Mouse (Mus musculus) erythroblast, embryonic 14.5 days (primary cell): ENCODE measurements around the gene Rsrp1. TPM values are rescaled to one million over a fixed set of nuclear protein-coding genes. Genes with fewer than 3 reads are reported as not detected.
"Not testable (repeated sequence)": the region's sequence is repeated elsewhere in the genome, so short reads cannot be mapped to it uniquely, and the experiment has no call there.

Source experiments
- H3K27me3 ChIP-seq: 2 replicates; pipeline ENCODE4 v1.6.1; 2012; ENCODE audit warnings: inconsistent platforms; ENCODE audit not compliant: control insufficient read depth
- H3K36me3 ChIP-seq: 2 replicates; pipeline ENCODE4 v1.6.1; 2012; ENCODE audit warnings: mild to moderate bottlenecking, inconsistent platforms; ENCODE audit not compliant: control insufficient read depth
- H3K4me1 ChIP-seq: 2 replicates; pipeline ENCODE4 v1.6.1; 2012; ENCODE audit warnings: inconsistent platforms; ENCODE audit not compliant: control insufficient read depth
- H3K4me3 ChIP-seq: replicated peaks from 2 replicates; pipeline ENCODE3; 2012; ENCODE audit warnings: moderate library complexity, mild to moderate bottlenecking, inconsistent platforms
- H3K9me3 ChIP-seq: 2 replicates; pipeline ENCODE4 v1.6.1; 2012; ENCODE audit warnings: low read length, inconsistent platforms, mixed read lengths; ENCODE audit not compliant: control insufficient read depth
- GATA1 ChIP-seq: IDR thresholded peaks from 2 replicates; pipeline ENCODE4 v1.6.1; 2012; ENCODE audit warnings: low read length, inconsistent platforms, mixed read lengths
- TAL1 ChIP-seq: IDR thresholded peaks from 3 replicates; pipeline ENCODE4 v1.6.1; 2012; ENCODE audit warnings: low read length, inconsistent platforms, mixed read lengths
- polyA plus RNA-seq: library from polyadenylated mRNA; stranded (reverse); fragments of >175 nt; gene quantifications from 2 replicates; pipeline ENCODE4 v1.2.3, GENCODE M21; 2012

Rsrp1 gene
- polyA plus RNA-seq, 1 experiment = 62.6 TPM

DNA sequence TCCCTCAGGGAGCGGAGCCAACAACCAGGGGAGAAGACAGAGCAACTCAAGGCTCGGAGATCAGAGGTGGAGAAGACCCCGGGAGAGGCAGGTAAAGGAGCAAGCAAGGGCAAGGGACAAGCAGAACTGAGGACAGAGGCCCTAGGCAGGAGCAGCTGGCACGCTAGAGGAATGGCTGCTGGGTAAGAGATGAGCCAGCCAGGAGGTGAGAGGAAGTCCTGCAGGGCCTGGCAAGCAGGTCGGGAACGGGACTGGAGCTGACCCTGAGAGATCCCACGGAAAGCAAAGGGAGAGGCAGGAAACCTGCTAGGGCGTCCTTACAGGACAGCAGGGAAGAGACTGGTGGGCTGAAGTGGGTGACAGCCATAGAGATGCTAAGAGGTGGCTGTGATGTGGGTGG lies 22.3 kb upstream of the Rsrp1 start:
- peaks cover 7% of the 10 kb centered on the region for H3K4me1 ChIP-seq
- H3K9me3 ChIP-seq = no peaks in the 10 kb centered on the region
- TF ChIP-seq GATA1 (no peak), TAL1 (no peak)
- peaks cover 99% of the 10 kb centered on the region for H3K36me3 ChIP-seq
- H3K4me3 ChIP-seq = no peak overlapping the region
- no peaks in the 10 kb centered on the region; the same call in 1 of the 2 replicates for H3K27me3 ChIP-seq

DNA sequence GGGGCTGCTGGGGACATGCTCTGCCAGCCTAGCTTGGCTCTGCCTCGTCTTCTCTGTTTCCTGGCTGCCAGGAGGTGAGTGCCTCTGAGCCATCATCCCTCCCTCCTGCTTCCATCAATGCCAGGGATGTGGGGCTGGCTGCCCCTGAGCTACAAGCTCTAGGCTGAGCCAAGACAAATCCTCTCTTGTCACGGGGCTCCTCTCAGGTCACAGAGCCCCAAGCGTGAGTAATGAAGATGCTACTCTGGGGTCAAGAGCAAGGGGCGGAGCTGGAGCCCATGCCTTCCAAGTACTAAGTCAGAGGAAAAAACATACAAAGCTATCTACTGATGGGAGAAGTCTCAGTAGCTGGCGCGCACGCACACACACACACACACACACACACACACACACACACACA lies 20.3 kb upstream of the Rsrp1 start:
- Histone ChIP-seq H3K27me3 (no peaks in the 10 kb centered on the region), H3K9me3 (no peaks in the 10 kb centered on the region), H3K4me1 (peaks cover 13% of the 10 kb centered on the region), H3K4me3 (no peak overlapping the region), H3K36me3 (peaks cover 99% of the 10 kb centered on the region)
- no peak for TF ChIP-seq GATA1
- TF ChIP-seq TAL1 = no peak

DNA sequence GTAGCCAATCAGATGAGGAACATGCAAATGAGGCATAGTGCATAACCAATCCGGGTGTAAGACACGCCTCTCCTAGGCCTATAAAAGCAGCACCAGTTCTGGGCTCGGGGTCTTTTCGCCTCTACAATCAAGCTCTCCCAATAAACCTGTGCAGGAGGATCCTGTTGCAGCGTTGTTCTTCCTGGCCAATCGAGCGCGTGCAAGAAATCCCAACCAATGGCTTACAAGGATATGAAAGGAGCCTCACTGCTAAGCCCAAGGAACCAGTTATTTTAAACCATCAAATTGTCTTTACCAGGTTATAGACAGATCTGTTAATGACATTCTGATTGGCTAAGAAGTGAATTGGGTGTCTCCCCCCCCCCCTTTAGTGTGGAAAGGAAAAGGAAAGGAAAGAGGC lies 12.0 kb upstream of the Rsrp1 start:
- not testable (repeated sequence) for H3K9me3 ChIP-seq, H3K4me3 ChIP-seq, H3K27me3 ChIP-seq
- peaks cover 67% of the 10 kb centered on the region for H3K36me3 ChIP-seq
- peaks cover 54% of the 10 kb centered on the region for H3K4me1 ChIP-seq

DNA sequence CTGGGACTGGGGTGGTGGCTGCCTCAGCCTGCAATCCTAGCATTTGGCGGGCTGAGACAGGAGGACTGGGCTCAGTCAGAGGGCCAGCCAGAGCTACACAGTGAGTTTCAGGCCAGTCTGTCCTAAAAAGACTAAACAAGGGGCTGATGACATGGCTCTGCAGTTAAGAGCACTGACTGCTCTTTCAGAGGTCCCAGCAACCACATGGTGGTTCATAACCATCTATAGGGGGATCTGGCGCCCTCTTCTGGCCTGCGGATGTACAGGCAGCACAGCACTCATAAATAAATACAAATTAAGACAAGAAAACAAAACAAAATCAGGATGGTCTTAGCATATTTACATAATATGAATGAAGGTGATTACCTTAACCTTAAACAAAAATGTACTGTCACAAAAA lies 10.0 kb upstream of the Rsrp1 start:
- H3K4me1 ChIP-seq = peaks cover 64% of the 10 kb centered on the region
- peak overlapping the region; percentile 93 for H3K4me3 ChIP-seq
- H3K9me3 ChIP-seq = peaks cover 5% of the 10 kb centered on the region
- no peaks in the 10 kb centered on the region for H3K27me3 ChIP-seq
- no peak for TF ChIP-seq GATA1
- no peak for TF ChIP-seq TAL1
- H3K36me3 ChIP-seq = peaks cover 49% of the 10 kb centered on the region

DNA sequence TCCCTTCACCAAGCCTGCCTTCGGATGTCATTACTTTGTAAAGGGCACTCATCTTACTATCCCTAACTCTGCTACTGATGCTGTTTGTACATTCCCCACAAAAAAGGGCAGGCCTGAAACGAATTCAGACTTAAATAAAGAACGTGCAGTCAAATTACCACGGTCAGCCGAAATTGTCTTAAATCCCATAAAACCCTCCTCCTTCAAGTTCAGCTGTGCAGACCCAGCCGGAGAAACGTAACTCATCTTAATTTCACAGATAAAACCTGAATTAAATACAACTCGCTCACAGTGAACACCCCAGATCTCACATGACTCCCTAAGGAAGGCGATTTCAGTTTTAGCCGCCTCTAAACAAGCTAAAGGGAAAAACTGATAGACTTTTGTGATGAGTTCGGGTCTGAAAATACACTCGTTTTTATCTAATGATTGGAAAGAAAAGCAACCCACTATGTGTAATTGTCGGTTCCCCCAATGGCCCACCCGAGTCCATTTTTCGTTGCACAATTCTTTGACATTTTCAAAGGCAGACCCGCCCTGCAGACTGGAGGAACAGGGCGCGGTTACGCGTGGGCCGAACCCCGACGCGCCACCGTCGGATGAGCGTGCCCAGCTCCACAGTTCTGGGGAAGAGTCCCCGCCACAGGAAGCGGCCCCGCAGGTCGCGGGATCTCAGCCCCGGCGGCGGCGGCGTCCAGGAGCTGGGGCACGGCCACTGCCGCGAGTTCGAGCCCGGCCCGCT lies 9.1 kb upstream of the Rsrp1 start:
- Histone ChIP-seq H3K9me3 (peaks cover 5% of the 10 kb centered on the region), H3K27me3 (no peaks in the 10 kb centered on the region), H3K4me3 (peak overlapping the region; percentile 93), H3K36me3 (peaks cover 40% of the 10 kb centered on the region), H3K4me1 (peaks cover 68% of the 10 kb centered on the region)
- TF ChIP-seq TAL1 = no peak
- no peak for TF ChIP-seq GATA1

DNA sequence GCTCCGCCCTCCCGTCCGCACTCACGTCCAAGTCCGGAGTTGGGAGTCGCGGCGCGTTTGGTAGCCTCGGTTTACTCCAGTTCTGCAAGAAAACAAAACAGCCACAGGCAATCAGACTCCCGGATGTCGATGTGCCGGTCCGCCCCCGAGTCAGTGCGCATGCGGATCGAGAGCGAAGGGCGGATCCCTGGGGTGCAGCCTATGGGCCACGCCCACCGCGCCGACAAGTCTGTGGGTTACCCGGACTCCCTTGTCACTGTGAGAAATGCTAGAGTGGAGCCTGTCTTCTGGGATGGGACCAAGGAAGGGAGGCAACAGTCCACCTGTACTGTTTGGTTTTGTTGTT lies 8.6 kb upstream of the Rsrp1 start, which contains the start of gene Tmem50a:
Gene Tmem50a (minus strand): TSS at position 161 of the 346 bp plus-strand sequence.
- peaks cover 35% of the 10 kb centered on the region for H3K36me3 ChIP-seq
- peaks cover 74% of the 10 kb centered on the region for H3K4me1 ChIP-seq
- H3K9me3 ChIP-seq = peaks cover 5% of the 10 kb centered on the region
- peak within 1 kb of the TSS; percentile 93 for H3K4me3 ChIP-seq
- no peaks in the 10 kb centered on the region for H3K27me3 ChIP-seq
- TF ChIP-seq TAL1 = no peak
- no peak for TF ChIP-seq GATA1

DNA sequence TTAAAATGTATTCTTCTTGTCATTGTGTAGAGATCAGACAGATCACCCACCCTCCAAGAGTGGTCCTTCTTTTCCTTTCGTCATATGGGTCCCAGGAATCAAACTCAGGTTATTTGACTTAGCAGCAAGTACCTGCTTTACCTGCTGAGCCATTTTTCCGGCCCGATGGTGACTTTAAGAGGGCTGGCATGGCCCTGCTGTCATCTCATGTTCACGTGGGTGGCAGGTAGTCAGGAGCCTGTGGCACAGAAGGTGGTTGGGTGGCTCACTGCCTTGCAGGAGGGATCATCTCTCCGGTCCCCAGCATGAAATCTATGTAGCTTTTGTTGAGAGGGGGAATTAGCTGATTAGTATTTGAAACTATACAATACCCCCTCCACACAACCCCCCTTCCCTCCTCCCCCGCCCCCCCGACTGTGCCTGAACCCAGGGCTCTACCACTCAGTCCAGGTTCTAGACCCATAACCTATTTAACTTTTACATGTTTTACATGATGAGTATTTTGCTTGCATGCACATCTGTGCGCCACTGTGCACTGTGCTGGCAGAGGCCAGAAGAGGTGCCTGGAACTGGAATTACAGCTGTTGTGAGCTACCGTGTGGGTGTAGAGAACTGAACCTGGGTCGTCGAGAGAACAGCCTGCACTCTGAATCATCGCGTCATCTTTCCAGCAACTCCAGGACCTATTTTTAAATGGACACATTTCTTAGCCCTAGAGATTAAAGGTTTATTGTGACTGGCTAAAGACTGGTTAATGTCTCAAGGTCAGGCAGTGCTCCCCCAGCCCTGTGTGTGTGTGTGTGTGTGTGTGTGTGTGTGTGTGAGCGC lies 8.0 kb upstream of the Rsrp1 start:
- peak overlapping the region; percentile 93 for H3K4me3 ChIP-seq
- peaks cover 29% of the 10 kb centered on the region for H3K36me3 ChIP-seq
- TF ChIP-seq TAL1 (no peak), GATA1 (no peak)
- peaks cover 5% of the 10 kb centered on the region for H3K9me3 ChIP-seq
- H3K27me3 ChIP-seq = no peaks in the 10 kb centered on the region
- H3K4me1 ChIP-seq = peaks cover 80% of the 10 kb centered on the region

DNA sequence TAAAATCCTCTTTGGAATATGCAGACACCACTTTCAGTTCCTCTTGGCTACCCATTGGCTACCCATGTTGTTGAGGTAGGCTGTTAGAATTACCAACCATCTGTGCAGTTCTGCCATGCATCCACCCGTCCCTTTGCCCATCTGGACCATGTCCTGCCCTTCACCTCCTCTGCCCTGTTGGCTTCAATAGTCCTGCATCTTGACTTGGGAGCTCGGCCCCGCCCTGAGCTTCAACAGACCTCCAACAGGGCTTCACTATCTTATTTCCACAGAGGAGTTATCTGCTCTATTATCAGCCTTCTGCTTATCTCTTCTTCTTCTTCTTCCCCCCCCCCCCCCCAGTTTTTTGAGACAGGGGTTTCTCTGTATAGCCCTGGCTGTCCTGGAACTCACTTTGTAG lies 6.2 kb upstream of the Rsrp1 start:
- peaks cover 13% of the 10 kb centered on the region for H3K36me3 ChIP-seq
- TF ChIP-seq GATA1 (no peak), TAL1 (no peak)
- H3K4me3 ChIP-seq = no peak overlapping the region
- H3K4me1 ChIP-seq = peaks cover 84% of the 10 kb centered on the region
- H3K27me3 ChIP-seq = no peaks in the 10 kb centered on the region
- no peaks in the 10 kb centered on the region for H3K9me3 ChIP-seq

DNA sequence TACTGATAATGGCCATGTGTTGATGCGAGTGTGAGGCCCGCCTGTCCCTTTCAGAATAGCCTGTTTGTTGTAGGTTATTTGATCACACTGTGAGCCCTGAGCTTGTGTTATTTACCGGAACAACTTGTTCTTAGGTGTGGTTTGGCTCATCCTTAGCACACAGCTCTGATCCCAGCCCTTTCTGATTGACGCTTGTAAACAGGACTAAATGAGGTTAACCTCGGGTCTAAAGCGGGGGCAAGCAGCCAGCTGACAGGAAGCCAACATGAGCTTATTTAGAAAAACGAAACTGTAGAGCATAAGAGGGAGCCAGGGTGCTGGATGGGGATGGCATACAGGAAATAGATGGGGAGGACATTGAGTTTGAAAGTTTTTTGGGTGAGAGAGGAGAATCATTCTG lies 5.0 kb upstream of the Rsrp1 start:
- no peaks in the 10 kb centered on the region for H3K9me3 ChIP-seq
- H3K27me3 ChIP-seq = no peaks in the 10 kb centered on the region
- H3K36me3 ChIP-seq = peaks cover 2% of the 10 kb centered on the region
- H3K4me1 ChIP-seq = peaks cover 85% of the 10 kb centered on the region
- H3K4me3 ChIP-seq = no peak overlapping the region
- TF ChIP-seq TAL1 (no peak), GATA1 (no peak)
